Mouse (Mus musculus): Measurements from ENCODE around the gene Gm12794.
"Not testable (repeated sequence)": the region's sequence is repeated elsewhere in the genome, so short reads cannot be mapped to it uniquely, and the experiment has no call there.

The Gm12794 gene

DNA sequence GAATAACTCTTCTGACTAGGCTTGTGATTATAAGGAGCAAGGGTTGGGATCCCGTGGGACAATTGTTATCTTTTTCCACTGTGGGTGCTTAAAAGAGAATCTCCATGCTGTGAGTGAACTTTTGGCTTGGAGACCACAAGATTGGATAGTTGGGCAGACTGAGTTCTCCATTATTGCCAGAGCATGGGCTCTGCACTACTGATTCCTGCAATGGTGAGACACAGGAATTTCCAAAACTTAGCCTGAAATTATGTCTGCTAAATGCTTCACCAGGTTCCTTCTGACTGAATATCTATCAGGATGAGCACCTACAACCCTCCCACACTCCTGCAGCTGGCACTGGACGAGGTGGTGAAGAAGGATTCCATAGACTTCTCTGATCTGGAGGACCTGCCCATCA, at the start of gene Gm12794:
Gene Gm12794, plus strand, starts transcription at position 301 of the 400 bp plus-strand sequence.
- DNase-seq (ENCODE audit: low spot score): not testable (repeated sequence)

DNA sequence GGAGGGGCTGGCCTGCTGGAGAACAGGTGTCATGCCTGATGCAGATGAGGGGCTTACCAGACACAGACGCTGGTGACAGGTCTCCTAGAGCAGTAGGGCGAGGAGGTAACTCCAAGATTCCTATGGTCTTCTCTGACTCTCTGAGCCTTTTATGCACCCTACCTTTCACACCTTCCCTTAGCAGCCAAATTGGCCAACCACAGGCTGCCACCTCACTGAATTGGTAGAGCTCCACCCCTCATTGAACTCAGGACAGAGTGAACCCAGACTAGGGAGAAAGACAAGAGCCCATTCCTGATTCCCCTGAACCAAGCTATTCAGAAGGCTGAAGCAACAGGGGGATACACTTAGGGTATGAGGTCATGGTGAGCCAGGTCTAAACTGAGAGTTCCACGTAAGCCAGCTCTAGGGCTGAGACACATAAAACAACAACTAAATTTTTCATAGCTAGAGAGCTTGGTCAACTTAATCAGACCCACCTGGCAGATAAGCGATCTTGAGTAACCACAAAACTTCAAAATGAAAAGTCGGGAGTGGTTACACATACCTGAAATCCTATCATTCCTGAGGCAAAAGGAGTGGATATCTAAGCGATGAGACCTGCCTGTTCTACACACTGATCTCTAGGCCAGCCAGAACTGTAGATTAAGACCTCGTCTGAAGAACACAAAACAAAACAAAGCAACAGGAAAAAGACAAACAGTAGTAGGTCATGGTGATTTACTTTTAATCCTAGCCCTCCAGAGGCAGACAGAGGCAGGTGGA, 46.4 kb upstream of the Gm12794 start, which contains the start of gene C130073F10Rik:
Gene C130073F10Rik, minus strand, starts transcription at position 134 of the 765 bp plus-strand sequence.
- no peak for DNase-seq (ENCODE audit: low spot score)

DNA sequence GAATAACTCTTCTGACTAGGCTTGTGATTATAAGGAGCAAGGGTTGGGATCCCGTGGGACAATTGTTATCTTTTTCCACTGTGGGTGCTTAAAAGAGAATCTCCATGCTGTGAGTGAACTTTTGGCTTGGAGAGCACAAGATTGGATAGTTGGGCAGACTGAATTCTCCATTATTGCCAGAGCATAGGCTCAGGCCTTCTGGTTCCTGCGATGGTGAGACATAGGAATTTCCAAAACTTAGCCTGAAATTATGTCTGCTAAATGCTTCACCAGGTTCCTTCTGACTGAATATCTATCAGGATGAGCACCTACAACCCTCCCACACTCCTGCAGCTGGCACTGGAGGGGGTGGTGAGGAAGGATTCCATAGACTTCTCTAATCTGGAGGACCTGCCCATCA, 31.4 kb upstream of the Gm12794 start, which contains the start of gene Gm12800:
Gene Gm12800, plus strand, starts transcription at position 301 of the 400 bp plus-strand sequence.
- DNase-seq (ENCODE audit: low spot score): not testable (repeated sequence)

DNA sequence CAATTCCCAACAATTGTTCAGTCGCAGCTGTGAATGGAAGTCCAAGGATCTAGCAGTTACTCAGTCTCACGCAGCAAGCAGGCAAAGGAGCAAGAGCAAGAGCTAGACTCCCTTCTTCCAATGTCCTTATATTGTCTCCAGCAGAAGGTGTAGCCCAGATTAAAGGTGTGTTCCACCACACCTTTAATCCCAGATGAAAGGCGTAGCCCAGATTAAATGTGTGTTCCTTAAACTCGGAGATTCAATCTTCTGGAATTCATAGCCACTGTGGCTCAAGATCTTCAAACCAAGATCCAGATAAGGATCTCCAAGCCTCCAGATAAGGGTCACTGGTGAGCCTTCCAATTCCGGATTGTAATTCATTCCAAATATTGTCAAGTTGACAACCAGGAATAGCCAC, 40.7 kb downstream of the Gm12794 start, which contains the start of gene Gm12790:
Gene Gm12790, minus strand, starts transcription at position 101 of the 400 bp plus-strand sequence.
- DNase-seq (ENCODE audit: low spot score): not testable (repeated sequence)

DNA sequence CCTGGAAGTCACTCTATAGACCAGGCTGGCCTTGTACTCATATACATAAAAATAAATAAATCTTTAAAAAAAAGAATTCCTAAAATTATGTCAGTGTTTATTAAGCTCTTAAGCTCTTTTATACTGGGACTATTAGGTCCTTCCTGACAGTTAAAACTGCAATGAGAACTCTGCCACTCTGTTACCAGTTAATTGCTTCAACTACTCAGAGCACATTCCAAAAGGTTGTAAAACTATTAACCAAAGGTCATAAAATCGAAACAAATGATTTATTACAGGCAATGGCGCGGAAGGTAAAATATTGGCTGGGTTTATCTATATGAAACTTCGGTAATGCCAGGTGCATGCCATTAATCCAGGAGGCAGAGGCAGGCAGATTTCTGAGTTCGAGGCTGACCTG, 45.5 kb downstream of the Gm12794 start:
- no peak for DNase-seq (ENCODE audit: low spot score)

DNA sequence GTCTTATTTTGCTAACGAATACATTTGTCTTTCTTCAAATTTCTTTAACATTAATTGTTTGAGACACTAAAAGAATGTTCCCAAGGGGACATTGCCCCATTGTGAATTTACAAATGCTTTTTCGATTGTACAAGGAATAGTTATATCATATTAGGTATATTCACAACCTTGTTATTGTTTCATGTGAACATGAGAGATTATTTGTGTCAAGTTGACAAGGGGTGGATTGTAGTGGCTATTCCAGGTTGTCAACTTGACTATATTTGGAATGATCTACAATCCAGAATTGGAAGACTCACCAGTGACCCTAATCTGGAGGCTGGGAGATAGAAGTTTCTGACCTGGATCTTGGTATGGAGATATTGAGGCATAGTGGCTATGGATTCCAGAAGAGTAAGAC, 46.1 kb downstream of the Gm12794 start, which contains the start of gene Gm12789:
Gene Gm12789, plus strand, starts transcription at position 301 of the 400 bp plus-strand sequence.
- DNase-seq (ENCODE audit: low spot score): not testable (repeated sequence)

Measured in urinary bladder, postnatal 25 days (tissue).